Mouse (Mus musculus) neural tube, embryonic 11.5 days (tissue): ENCODE measurements around the gene Ttll13. TPM values are rescaled to one million over a fixed set of nuclear protein-coding genes. Genes with fewer than 3 reads are reported as not detected.

Source experiments
- ATAC-seq: fragments of 200-750 bp; cut with Nextera tagmentation; 2 replicates; pipeline ENCODE4 v1.8.0; 2017; ENCODE audit warnings: moderate number of reproducible peaks, mild to moderate bottlenecking, moderate TSS enrichment, moderate library complexity; ENCODE audit not compliant: insufficient read depth, low FRiP score, low TSS enrichment
- DNase-seq: peaks from one replicate; pipeline ENCODE4 v3.0.0-alpha.2; 2015; ENCODE audit warnings: low spot score
- H3K27ac ChIP-seq: fragments of 300-500 bp; sonication (generic); 2 replicates; pipeline ENCODE4 v1.5.1; 2014; ENCODE audit warnings: low read depth, mild to moderate bottlenecking, low read length
- H3K27me3 ChIP-seq: fragments of 300-500 bp; sonication (generic); 2 replicates; pipeline ENCODE4 v1.6.1; 2014; ENCODE audit warnings: mild to moderate bottlenecking, low read length, mixed read lengths; ENCODE audit not compliant: control insufficient read depth, insufficient read depth
- H3K36me3 ChIP-seq: fragments of 300-500 bp; sonication (generic); 2 replicates; pipeline ENCODE4 v1.6.1; 2014; ENCODE audit warnings: mild to moderate bottlenecking, low read length, moderate library complexity, mixed read lengths; ENCODE audit not compliant: control insufficient read depth, insufficient read depth
- H3K4me1 ChIP-seq: fragments of 300-500 bp; sonication (generic); 2 replicates; pipeline ENCODE4 v1.6.1; 2014; ENCODE audit warnings: low read length, mixed read lengths; ENCODE audit not compliant: control insufficient read depth, insufficient read depth
- H3K4me2 ChIP-seq: fragments of 300-500 bp; sonication (generic); 2 replicates; pipeline ENCODE4 v1.6.1; 2014; ENCODE audit warnings: low read depth, mild to moderate bottlenecking, moderate library complexity
- H3K4me3 ChIP-seq: fragments of 300-500 bp; sonication (generic); 2 replicates; pipeline ENCODE4 v1.5.1; 2014; ENCODE audit warnings: low read depth, low read length
- H3K9ac ChIP-seq: fragments of 300-500 bp; sonication (generic); 2 replicates; pipeline ENCODE4 v1.6.1; 2014; ENCODE audit warnings: mild to moderate bottlenecking, low read length
- H3K9me3 ChIP-seq: fragments of 300-500 bp; sonication (generic); 2 replicates; pipeline ENCODE4 v1.6.1; 2016; ENCODE audit warnings: low read length; ENCODE audit not compliant: control insufficient read depth
- WGBS: fragments of 180-500 bp; shearing (Covaris S2); extraction: QIAGEN DNeasy Blood & Tissue Kit; methylation state at CpG from one replicate; pipeline ENCODE4 v1.1.7; 2014; 5-methylcytosine and 5-hydroxymethylcytosine counted together
- polyA plus RNA-seq: library from polyadenylated mRNA; unstranded; fragments of >200 nt; fragmentation: Nextera tagmentation; extraction: Ambion mirVana; gene quantifications from 2 replicates; pipeline ENCODE4 v1.2.1, GENCODE M21; 2014

Gene Ttll13
- polyA plus RNA-seq, result 1.3 and 2.1 TPM in 2 replicates

GRCm38 (mm10) chr7:80246148-80246721 lies at the start of gene Ttll13:
Gene Ttll13 (plus strand): TSS chr7:80246376.
- no peaks in the 10 kb centered on the region for H3K4me1 ChIP-seq
- ATAC-seq, result peak; percentile 94
- 0% methylated on average over 48 of the region's 48 CpGs for WGBS

GRCm38 (mm10) chr7:80197371-80197770 lies 48.8 kb upstream of the Ttll13 start:
- Histone ChIP-seq H3K9me3 (no peaks in the 10 kb centered on the region), H3K27ac (peak overlapping the region; percentile 86; the same call in 1 of the 2 replicates), H3K27me3 (no peaks in the 10 kb centered on the region), H3K4me2 (peak overlapping the region; percentile 73), H3K36me3 (no peaks in the 10 kb centered on the region), H3K4me1 (peaks cover 26% of the 10 kb centered on the region), H3K4me3 (peak overlapping the region; percentile 51; the same call in 1 of the 2 replicates), H3K9ac (peak overlapping the region; percentile 80; the same call in 1 of the 2 replicates)
- no peak for DNase-seq
- no peak for ATAC-seq
- WGBS, result 18% methylated on average over 4 of the region's 4 CpGs

More at GRCm38 (mm10) chr7:80246148-80246721, at the start of gene Ttll13:
- peak within 1 kb of the TSS; percentile 41 for H3K9ac ChIP-seq
- H3K4me3 ChIP-seq, result peak within 1 kb of the TSS; percentile 46
- H3K4me2 ChIP-seq, result peak within 1 kb of the TSS; percentile 32
- H3K36me3 ChIP-seq, result no peaks in the 10 kb centered on the region
- no peaks in the 10 kb centered on the region for H3K27me3 ChIP-seq
- H3K27ac ChIP-seq, result peak within 1 kb of the TSS; percentile 28; the same call in 1 of the 2 replicates
- peak; percentile 98 for DNase-seq
- H3K9me3 ChIP-seq, result no peaks in the 10 kb centered on the region; the same call in 1 of the 2 replicates

GRCm38 (mm10) chr7:80197941-80198778 lies 48.0 kb upstream of the Ttll13 start:
- under 1% methylated on average over 61 of the region's 74 CpGs for WGBS
- Histone ChIP-seq H3K27me3 (no peaks in the 10 kb centered on the region), H3K27ac (peak overlapping the region; percentile 86), H3K9ac (peak overlapping the region; percentile 80), H3K4me2 (peak overlapping the region; percentile 73), H3K36me3 (no peaks in the 10 kb centered on the region), H3K9me3 (no peaks in the 10 kb centered on the region), H3K4me3 (peak overlapping the region; percentile 51), H3K4me1 (peaks cover 20% of the 10 kb centered on the region)
- ATAC-seq, result peak; percentile 89
- peak; percentile 92 for DNase-seq

GRCm38 (mm10) chr7:80198863-80199262 lies 47.3 kb upstream of the Ttll13 start:
- DNase-seq (no peak), ATAC-seq (0 out of 2 replicates have a peak, but pooled peaks have one; percentile 11)

GRCm38 (mm10) chr7:80199286-80199685 lies 46.9 kb upstream of the Ttll13 start:
- WGBS, result 34% methylated on average over 6 of the region's 6 CpGs
- H3K27ac ChIP-seq, result peak overlapping the region; percentile 86
- no peak for DNase-seq

More at GRCm38 (mm10) chr7:80198863-80199262, 47.3 kb upstream of the Ttll13 start:
- H3K36me3 ChIP-seq, result no peaks in the 10 kb centered on the region
- under 1% methylated on average over 11 of the region's 11 CpGs for WGBS
- peak overlapping the region; percentile 86 for H3K27ac ChIP-seq
- H3K4me1 ChIP-seq, result peaks cover 20% of the 10 kb centered on the region
- no peaks in the 10 kb centered on the region for H3K27me3 ChIP-seq
- peak overlapping the region; percentile 80 for H3K9ac ChIP-seq
- peak overlapping the region; percentile 73 for H3K4me2 ChIP-seq
- H3K9me3 ChIP-seq, result no peaks in the 10 kb centered on the region
- H3K4me3 ChIP-seq, result peak overlapping the region; percentile 51

GRCm38 (mm10) chr7:80199851-80200587 lies 46.2 kb upstream of the Ttll13 start:
- DNase-seq, result no peak
- 64% methylated on average over 11 of the region's 11 CpGs for WGBS
- Histone ChIP-seq H3K9me3 (no peaks in the 10 kb centered on the region), H3K4me1 (peaks cover 17% of the 10 kb centered on the region), H3K9ac (no peak overlapping the region), H3K27ac (no peak overlapping the region), H3K36me3 (no peaks in the 10 kb centered on the region), H3K27me3 (no peaks in the 10 kb centered on the region), H3K4me2 (0 out of 2 replicates have a peak overlapping the region, but pooled peaks have one; percentile 2), H3K4me3 (peak overlapping the region; percentile 51; the same call in 1 of the 2 replicates)
- no peak for ATAC-seq

More at GRCm38 (mm10) chr7:80199286-80199685, 46.9 kb upstream of the Ttll13 start:
- Histone ChIP-seq H3K4me2 (peak overlapping the region; percentile 73), H3K36me3 (no peaks in the 10 kb centered on the region), H3K27me3 (no peaks in the 10 kb centered on the region), H3K9me3 (no peaks in the 10 kb centered on the region), H3K9ac (peak overlapping the region; percentile 80), H3K4me3 (peak overlapping the region; percentile 51), H3K4me1 (peaks cover 17% of the 10 kb centered on the region)
- no peak for ATAC-seq

GRCm38 (mm10) chr7:80200588-80200945 lies 45.6 kb upstream of the Ttll13 start:
- WGBS, result 58% methylated on average over 6 of the region's 6 CpGs
- no peak overlapping the region for H3K4me2 ChIP-seq
- ATAC-seq (no peak), DNase-seq (no peak)
- H3K4me1 ChIP-seq, result peaks cover 17% of the 10 kb centered on the region
- no peaks in the 10 kb centered on the region for H3K36me3 ChIP-seq
- no peak overlapping the region for H3K4me3 ChIP-seq
- H3K27ac ChIP-seq, result no peak overlapping the region
- no peaks in the 10 kb centered on the region for H3K9me3 ChIP-seq
- no peaks in the 10 kb centered on the region for H3K27me3 ChIP-seq
- no peak overlapping the region for H3K9ac ChIP-seq

GRCm38 (mm10) chr7:80200963-80201539 lies 45.1 kb upstream of the Ttll13 start:
- Histone ChIP-seq H3K4me2 (no peak overlapping the region), H3K9ac (no peak overlapping the region), H3K36me3 (no peaks in the 10 kb centered on the region), H3K4me3 (no peak overlapping the region), H3K4me1 (peaks cover 17% of the 10 kb centered on the region), H3K27ac (no peak overlapping the region), H3K27me3 (no peaks in the 10 kb centered on the region), H3K9me3 (no peaks in the 10 kb centered on the region)
- no peak for DNase-seq
- no peak for ATAC-seq
- 89% methylated on average over 5 of the region's 5 CpGs for WGBS
